Mouse (Mus musculus): ENCODE measurements around the gene Saal1. TPM values are rescaled to one million over a fixed set of nuclear protein-coding genes. Genes with fewer than 3 reads are reported as not detected.
A peak's percentile ranks its signal among the peaks of the same experiment; 100 is the strongest.

The Saal1 gene
- polyA plus RNA-seq, 1 experiment = 12.4 TPM

GRCm38 (mm10) chr7:46718591-46719270 is 8.3 kb upstream of the Saal1 start:
- H3K27ac ChIP-seq (ENCODE audit: insufficient read depth, low read length) = peak overlapping the region; percentile 98
- H3K4me3 ChIP-seq (replicated peaks; ENCODE audit: insufficient read depth, low read depth, low read length) = no peak overlapping the region
- H3K4me1 ChIP-seq (ENCODE audit: control insufficient read depth, insufficient read depth, low read length) = peaks cover 47% of the 10 kb centered on the region
- TF ChIP-seq CTCF (IDR thresholded peaks at IDR 0.05; ENCODE audit: borderline replicate concordance, insufficient read depth, low read depth, low read length) = no peak
- TF ChIP-seq POLR2A (IDR thresholded peaks at IDR 0.05; ENCODE audit: borderline replicate concordance, insufficient read depth, low read length) = no peak
- H3K27me3 ChIP-seq (ENCODE audit: control insufficient read depth, insufficient read depth, low read length) = no peaks in the 10 kb centered on the region
- DNase-seq = peak; percentile 87 to 95
- 6% methylated on average over 7 of the region's 7 CpGs for WGBS

DNA sequence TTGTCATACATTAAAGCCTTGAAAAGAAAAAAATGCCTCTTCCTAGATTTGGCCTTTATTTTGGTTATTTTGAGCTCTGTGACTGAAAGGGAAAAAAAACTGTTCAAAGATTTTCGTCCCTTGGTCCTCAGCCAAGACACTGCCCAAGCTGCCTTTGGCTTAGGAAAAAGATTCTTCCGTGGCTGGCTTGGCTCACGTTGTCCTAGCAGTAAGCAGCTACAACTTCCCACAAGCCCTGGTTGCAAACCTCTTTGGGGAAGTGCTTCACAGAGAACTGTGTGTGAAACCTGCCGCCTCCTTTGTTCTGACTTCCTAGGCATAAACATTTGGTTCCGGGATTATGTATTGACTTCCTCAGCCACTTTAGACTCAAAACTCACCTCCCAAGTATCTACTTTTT is 6.4 kb upstream of the Saal1 start:
- TF ChIP-seq POLR2A (IDR thresholded peaks at IDR 0.05; ENCODE audit: borderline replicate concordance, insufficient read depth, low read length) (no peak), CTCF (IDR thresholded peaks at IDR 0.05; ENCODE audit: borderline replicate concordance, insufficient read depth, low read depth, low read length) (no peak)
- Histone ChIP-seq H3K4me1 (ENCODE audit: control insufficient read depth, insufficient read depth, low read length) (peaks cover 47% of the 10 kb centered on the region), H3K4me3 (replicated peaks; ENCODE audit: insufficient read depth, low read depth, low read length) (no peak overlapping the region), H3K27me3 (ENCODE audit: control insufficient read depth, insufficient read depth, low read length) (no peaks in the 10 kb centered on the region), H3K27ac (ENCODE audit: insufficient read depth, low read length) (peak overlapping the region; percentile 68)
- 29% methylated on average over 5 of the region's 5 CpGs for WGBS
- peak; percentile 49 to 65 for DNase-seq

GRCm38 (mm10) chr7:46715600-46715999 is 5.1 kb upstream of the Saal1 start, which contains the start of gene Saa3:
Gene Saa3 (minus strand): TSS chr7:46715700.
- peak within 1 kb of the TSS; percentile 68; the same call in 1 of the 2 replicates for H3K27ac ChIP-seq (ENCODE audit: insufficient read depth, low read length)
- TF ChIP-seq CTCF (IDR thresholded peaks at IDR 0.05; ENCODE audit: borderline replicate concordance, insufficient read depth, low read depth, low read length) (no peak), POLR2A (IDR thresholded peaks at IDR 0.05; ENCODE audit: borderline replicate concordance, insufficient read depth, low read length) (no peak)
- DNase-seq = no peak
- H3K4me3 ChIP-seq (replicated peaks; ENCODE audit: insufficient read depth, low read depth, low read length) = no peak within 1 kb of the TSS
- H3K4me1 ChIP-seq (ENCODE audit: control insufficient read depth, insufficient read depth, low read length) = peaks cover 42% of the 10 kb centered on the region
- no peaks in the 10 kb centered on the region for H3K27me3 ChIP-seq (ENCODE audit: control insufficient read depth, insufficient read depth, low read length)
- 91% methylated on average over 5 of the region's 5 CpGs for WGBS

GRCm38 (mm10) chr7:46714518-46714917 is 4.0 kb upstream of the Saal1 start:
- H3K27ac ChIP-seq (ENCODE audit: insufficient read depth, low read length) = 0 out of 2 replicates have a peak overlapping the region, but pooled peaks have one; percentile 29
- H3K4me3 ChIP-seq (replicated peaks; ENCODE audit: insufficient read depth, low read depth, low read length) = no peak overlapping the region
- no peak for TF ChIP-seq POLR2A (IDR thresholded peaks at IDR 0.05; ENCODE audit: borderline replicate concordance, insufficient read depth, low read length)
- peak; percentile 84 for TF ChIP-seq CTCF (IDR thresholded peaks at IDR 0.05; ENCODE audit: borderline replicate concordance, insufficient read depth, low read depth, low read length)
- H3K4me1 ChIP-seq (ENCODE audit: control insufficient read depth, insufficient read depth, low read length) = peaks cover 31% of the 10 kb centered on the region
- 25% methylated on average over 6 of the region's 6 CpGs for WGBS
- DNase-seq = peak; percentile 78 to 83
- H3K27me3 ChIP-seq (ENCODE audit: control insufficient read depth, insufficient read depth, low read length) = no peaks in the 10 kb centered on the region

DNA sequence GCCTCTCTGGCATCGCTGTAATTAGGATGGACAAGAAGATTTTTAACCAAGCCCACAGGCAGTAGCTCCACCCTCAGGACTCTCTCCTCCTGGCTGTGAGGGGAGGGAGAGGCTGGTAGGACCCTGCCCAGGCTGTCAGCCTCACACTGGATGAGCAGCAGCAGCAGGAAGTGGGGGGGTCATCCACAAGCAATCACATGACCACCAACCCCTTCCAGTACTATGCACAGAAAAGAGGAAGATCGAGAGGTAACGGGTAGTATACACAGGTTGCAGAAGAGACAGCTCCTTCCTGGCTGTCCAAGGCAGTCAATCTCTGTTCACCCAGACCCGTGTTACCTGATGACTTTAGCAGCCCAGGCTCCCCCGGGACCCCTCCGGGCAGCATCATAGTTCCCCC is 1.8 kb upstream of the Saal1 start:
- 74% methylated on average over 6 of the region's 6 CpGs for WGBS
- Histone ChIP-seq H3K4me3 (replicated peaks; ENCODE audit: insufficient read depth, low read depth, low read length) (no peak overlapping the region), H3K27ac (ENCODE audit: insufficient read depth, low read length) (no peak overlapping the region), H3K4me1 (ENCODE audit: control insufficient read depth, insufficient read depth, low read length) (peaks cover 12% of the 10 kb centered on the region), H3K27me3 (ENCODE audit: control insufficient read depth, insufficient read depth, low read length) (no peaks in the 10 kb centered on the region)
- TF ChIP-seq POLR2A (IDR thresholded peaks at IDR 0.05; ENCODE audit: borderline replicate concordance, insufficient read depth, low read length) (no peak), CTCF (IDR thresholded peaks at IDR 0.05; ENCODE audit: borderline replicate concordance, insufficient read depth, low read depth, low read length) (no peak)
- DNase-seq = no peak

DNA sequence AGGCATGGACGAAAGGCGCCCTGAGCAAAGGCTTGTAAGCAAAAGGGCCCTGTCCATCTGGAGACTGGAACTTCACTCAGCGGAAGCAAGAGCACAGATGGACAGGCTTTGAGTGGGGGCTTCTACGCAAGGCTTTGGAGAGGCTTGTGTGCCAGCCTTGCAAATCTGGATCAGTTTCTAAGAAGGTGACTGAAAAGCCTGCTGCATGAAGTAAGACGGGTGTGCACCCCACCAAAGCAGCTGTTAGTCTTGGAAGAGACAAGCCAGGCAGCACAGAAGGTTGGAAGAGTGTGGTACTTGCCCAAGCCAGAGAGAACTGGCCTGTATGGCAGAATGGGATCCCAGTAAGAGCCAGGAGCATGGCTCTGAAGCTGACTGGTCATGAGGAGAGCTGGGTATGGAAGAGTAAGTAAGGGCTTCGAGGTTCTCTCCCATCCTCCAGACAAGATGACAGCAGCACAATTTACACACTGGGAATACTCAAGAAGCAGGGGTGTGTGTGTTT is 9.9 kb downstream of the Saal1 start:
- Histone ChIP-seq H3K4me1 (ENCODE audit: control insufficient read depth, insufficient read depth, low read length) (peaks cover 5% of the 10 kb centered on the region; the same call in 1 of the 2 replicates), H3K27ac (ENCODE audit: insufficient read depth, low read length) (no peak overlapping the region), H3K4me3 (replicated peaks; ENCODE audit: insufficient read depth, low read depth, low read length) (no peak overlapping the region), H3K27me3 (ENCODE audit: control insufficient read depth, insufficient read depth, low read length) (no peaks in the 10 kb centered on the region)
- DNase-seq = peak; percentile 38 to 72
- TF ChIP-seq POLR2A (IDR thresholded peaks at IDR 0.05; ENCODE audit: borderline replicate concordance, insufficient read depth, low read length) = no peak
- no peak for TF ChIP-seq CTCF (IDR thresholded peaks at IDR 0.05; ENCODE audit: borderline replicate concordance, insufficient read depth, low read depth, low read length)
- 24% methylated on average over 6 of the region's 6 CpGs for WGBS

GRCm38 (mm10) chr7:46696754-46697153 is 13.7 kb downstream of the Saal1 start:
- Histone ChIP-seq H3K27ac (ENCODE audit: insufficient read depth, low read length) (no peak overlapping the region), H3K27me3 (ENCODE audit: control insufficient read depth, insufficient read depth, low read length) (no peaks in the 10 kb centered on the region), H3K4me3 (replicated peaks; ENCODE audit: insufficient read depth, low read depth, low read length) (no peak overlapping the region), H3K4me1 (ENCODE audit: control insufficient read depth, insufficient read depth, low read length) (peaks cover 5% of the 10 kb centered on the region; the same call in 1 of the 2 replicates)
- DNase-seq = no peak
- 89% methylated on average over 1 of the region's 1 CpGs for WGBS
- TF ChIP-seq CTCF (IDR thresholded peaks at IDR 0.05; ENCODE audit: borderline replicate concordance, insufficient read depth, low read depth, low read length) (no peak), POLR2A (IDR thresholded peaks at IDR 0.05; ENCODE audit: borderline replicate concordance, insufficient read depth, low read length) (no peak)

DNA sequence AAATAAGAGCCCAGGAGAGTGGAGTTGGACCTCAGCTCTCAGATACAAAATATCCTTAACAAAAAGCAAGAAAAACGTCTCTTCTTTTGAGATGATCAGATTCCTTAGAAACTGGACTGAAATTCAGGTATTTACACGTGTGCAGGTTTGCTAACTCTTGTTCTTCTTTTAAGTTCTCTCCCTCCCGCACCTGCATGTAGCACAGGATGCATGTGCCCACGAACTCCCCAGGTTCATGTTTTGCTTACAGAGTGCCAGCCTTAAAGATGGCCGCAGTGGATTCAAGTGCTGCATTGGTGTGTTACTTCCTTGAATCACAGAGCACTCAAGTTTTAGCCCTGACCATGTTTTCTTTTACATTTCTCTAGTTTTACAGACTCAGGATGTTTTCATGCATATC is 23.7 kb downstream of the Saal1 start:
- TF ChIP-seq POLR2A (IDR thresholded peaks at IDR 0.05; ENCODE audit: borderline replicate concordance, insufficient read depth, low read length) (no peak), CTCF (IDR thresholded peaks at IDR 0.05; ENCODE audit: borderline replicate concordance, insufficient read depth, low read depth, low read length) (no peak)
- DNase-seq = no peak
- no peaks in the 10 kb centered on the region for H3K27me3 ChIP-seq (ENCODE audit: control insufficient read depth, insufficient read depth, low read length)
- H3K4me3 ChIP-seq (replicated peaks; ENCODE audit: insufficient read depth, low read depth, low read length) = no peak overlapping the region
- H3K4me1 ChIP-seq (ENCODE audit: control insufficient read depth, insufficient read depth, low read length) = no peaks in the 10 kb centered on the region
- H3K27ac ChIP-seq (ENCODE audit: insufficient read depth, low read length) = no peak overlapping the region
- WGBS = 90% methylated on average over 5 of the region's 5 CpGs
